ENCODE assay signal across 8 mouse cellular contexts in genomic region chr15:79691023-79691508, GRCm38 (mm10). TPM values are rescaled to one million over a fixed set of nuclear protein-coding genes. Genes with fewer than 3 reads are reported as not detected.
A peak's percentile ranks its signal among the peaks of the same experiment; 100 is the strongest.
DNase-seq lines count a peak whose midpoint lies in the region; ATAC-seq and TF ChIP-seq lines count a peak whose summit lies in the region.

No protein-coding gene starts in this region.

- H3K4me2 ChIP-seq in heart, embryonic 15.5 days, result peak overlapping the region; percentile 97
- H3K4me2 ChIP-seq in liver, embryonic 12.5 days, result peak overlapping the region; percentile 85

- ATAC-seq in heart, embryonic 15.5 days (replicated peaks; ENCODE audit: insufficient number of reproducible peaks, insufficient read depth, low FRiP score, low read depth), result peak; percentile 1; the same call in 1 of the 2 replicates
- ATAC-seq in liver, embryonic 12.5 days, result no peak
- ATAC-seq in granulocyte monocyte progenitor cell, adult 5-6 weeks (replicated peaks; ENCODE audit: poor library complexity, severe bottlenecking), result no peak

- H3K36me3 ChIP-seq in embryonic facial prominence, embryonic 10.5 days (replicated peaks), result peaks cover 24% of the 10 kb centered on the region
- peaks cover 3% of the 10 kb centered on the region; the same call in 1 of the 2 replicates for H3K36me3 ChIP-seq in heart, embryonic 15.5 days
- H3K36me3 ChIP-seq in liver, embryonic 12.5 days, result peaks cover 16% of the 10 kb centered on the region

- DNase-seq in frontal cortex, postnatal 10 days (ENCODE audit: low spot score in 2 of 2), result peak; percentile 58 to 63
- no peak for DNase-seq in frontal cortex, adult 2 months (ENCODE audit: extremely low spot score in 1 of 2, low spot score in 1 of 2)
- DNase-seq in 3T3-L1 (ENCODE audit: low read depth, low spot score), result peak; percentile 29
- no peak for DNase-seq in embryonic facial prominence, embryonic 10.5 days (ENCODE audit: low spot score)

- peak overlapping the region; percentile 94 for H3K27ac ChIP-seq in embryonic facial prominence, embryonic 10.5 days (replicated peaks)
- H3K27ac ChIP-seq in heart, embryonic 15.5 days, result peak overlapping the region; percentile 87
- peak overlapping the region; percentile 95 for H3K27ac ChIP-seq in liver, embryonic 12.5 days
- H3K27ac ChIP-seq in olfactory bulb, adult 2 months (ENCODE audit: insufficient read depth, low read depth, low read length), result no peak overlapping the region

- WGBS in embryonic facial prominence, embryonic 10.5 days, result under 1% methylated on average over 53 of the region's 53 CpGs
- under 1% methylated on average over 53 of the region's 53 CpGs for WGBS in heart, embryonic 15.5 days
- under 1% methylated on average over 53 of the region's 53 CpGs for WGBS in liver, embryonic 12.5 days (ENCODE audit: insufficient replicate concordance)
- under 1% methylated on average over 51 of the region's 53 CpGs for WGBS in olfactory bulb, adult 2 months

- H3K4me1 ChIP-seq in embryonic facial prominence, embryonic 10.5 days, result peaks cover 53% of the 10 kb centered on the region
- H3K4me1 ChIP-seq in heart, embryonic 15.5 days (replicated peaks), result peaks cover 40% of the 10 kb centered on the region
- peaks cover 70% of the 10 kb centered on the region for H3K4me1 ChIP-seq in liver, embryonic 12.5 days
- peaks cover 16% of the 10 kb centered on the region for H3K4me1 ChIP-seq in olfactory bulb, adult 2 months (ENCODE audit: control insufficient read depth, insufficient read depth, low read length)

- no peak for TF ChIP-seq POLR2A in olfactory bulb, adult 2 months (IDR thresholded peaks at IDR 0.05; ENCODE audit: insufficient read depth, low read depth, low read length)

- TF ChIP-seq CTCF in olfactory bulb, adult 2 months (IDR thresholded peaks at IDR 0.05; ENCODE audit: insufficient read depth, low read depth, low read length), result no peak

- peak overlapping the region; percentile 97 for H3K4me3 ChIP-seq in embryonic facial prominence, embryonic 10.5 days
- peak overlapping the region; percentile 81 for H3K4me3 ChIP-seq in heart, embryonic 15.5 days
- H3K4me3 ChIP-seq in liver, embryonic 12.5 days, result peak overlapping the region; percentile 91
- H3K4me3 ChIP-seq in olfactory bulb, adult 2 months (ENCODE audit: insufficient read depth, low read depth, low read length), result peak overlapping the region; percentile 83

- peak overlapping the region; percentile 80 for H3K9ac ChIP-seq in heart, embryonic 15.5 days
- peak overlapping the region; percentile 97 for H3K9ac ChIP-seq in liver, embryonic 12.5 days

- H3K9me3 ChIP-seq in embryonic facial prominence, embryonic 10.5 days, result no peaks in the 10 kb centered on the region
- no peaks in the 10 kb centered on the region for H3K9me3 ChIP-seq in heart, embryonic 15.5 days (replicated peaks)
- no peaks in the 10 kb centered on the region for H3K9me3 ChIP-seq in liver, embryonic 12.5 days (replicated peaks)

- no peaks in the 10 kb centered on the region for H3K27me3 ChIP-seq in embryonic facial prominence, embryonic 10.5 days (replicated peaks; ENCODE audit: low read depth, poor library complexity, severe bottlenecking)
- no peaks in the 10 kb centered on the region for H3K27me3 ChIP-seq in heart, embryonic 15.5 days
- no peaks in the 10 kb centered on the region for H3K27me3 ChIP-seq in liver, embryonic 12.5 days (replicated peaks)

RNA-seq across cellular contexts. Expression of gene Gtpbp1, which starts 0.4 kb away (rescaled TPM):
- polyA plus RNA-seq in frontal cortex, adult 2 months (2012; rRNA removed), result 45.0 and 46.6 TPM in 2 replicates
- polyA plus RNA-seq in embryonic facial prominence, embryonic 10.5 days (2016; fragmentation: Nextera tagmentation; extraction: Ambion mirVana), result 47.7 and 51.6 TPM in 2 replicates
- polyA plus RNA-seq in heart, embryonic 15.5 days (2015; fragmentation: Nextera tagmentation; extraction: Ambion mirVana), result 23.7 and 30.0 TPM in 2 replicates
- polyA plus RNA-seq in liver, embryonic 12.5 days (2016; fragmentation: Nextera tagmentation; extraction: Ambion mirVana), result 48.3 and 50.0 TPM in 2 replicates
- polyA plus RNA-seq in olfactory bulb, adult 2 months (2012; ENCODE audit: insufficient read depth, insufficient read length, low replicate concordance, missing spikeins), result not detected in 2 replicates
- 45.8 and 52.4 TPM in 2 replicates for total RNA-seq in granulocyte monocyte progenitor cell, adult 5-6 weeks (2014; fragmentation: Nextera tagmentation)
- total RNA-seq in granulocyte monocyte progenitor cell, adult 5-6 weeks (2017), result 47.0 and 59.9 TPM in 2 replicates

RNA-seq across cellular contexts. Expression of gene Josd1, which starts 3.3 kb away (rescaled TPM):
- 53.0 and 53.8 TPM in 2 replicates for polyA plus RNA-seq in frontal cortex, adult 2 months (2012; rRNA removed)
- 22.9 and 23.9 TPM in 2 replicates for polyA plus RNA-seq in embryonic facial prominence, embryonic 10.5 days (2016; fragmentation: Nextera tagmentation; extraction: Ambion mirVana)
- 20.6 and 24.5 TPM in 2 replicates for polyA plus RNA-seq in heart, embryonic 15.5 days (2015; fragmentation: Nextera tagmentation; extraction: Ambion mirVana)
- 37.7 and 38.3 TPM in 2 replicates for polyA plus RNA-seq in liver, embryonic 12.5 days (2016; fragmentation: Nextera tagmentation; extraction: Ambion mirVana)
- not detected in 2 replicates for polyA plus RNA-seq in olfactory bulb, adult 2 months (2012; ENCODE audit: insufficient read depth, insufficient read length, low replicate concordance, missing spikeins)
- total RNA-seq in granulocyte monocyte progenitor cell, adult 5-6 weeks (2014; fragmentation: Nextera tagmentation), result 22.7 and 24.9 TPM in 2 replicates
- 19.2 and 23.6 TPM in 2 replicates for total RNA-seq in granulocyte monocyte progenitor cell, adult 5-6 weeks (2017)

RNA-seq across cellular contexts. Expression of gene Tomm22, which starts 20.4 kb away (rescaled TPM):
- 92.3 and 97.1 TPM in 2 replicates for polyA plus RNA-seq in frontal cortex, adult 2 months (2012; rRNA removed)
- 250 and 258 TPM in 2 replicates for polyA plus RNA-seq in embryonic facial prominence, embryonic 10.5 days (2016; fragmentation: Nextera tagmentation; extraction: Ambion mirVana)
- polyA plus RNA-seq in heart, embryonic 15.5 days (2015; fragmentation: Nextera tagmentation; extraction: Ambion mirVana), result 218 and 234 TPM in 2 replicates
- 209 and 217 TPM in 2 replicates for polyA plus RNA-seq in liver, embryonic 12.5 days (2016; fragmentation: Nextera tagmentation; extraction: Ambion mirVana)
- polyA plus RNA-seq in olfactory bulb, adult 2 months (2012; ENCODE audit: insufficient read depth, insufficient read length, low replicate concordance, missing spikeins), result not detected in 2 replicates
- total RNA-seq in granulocyte monocyte progenitor cell, adult 5-6 weeks (2014; fragmentation: Nextera tagmentation), result 146 and 147 TPM in 2 replicates
- total RNA-seq in granulocyte monocyte progenitor cell, adult 5-6 weeks (2017), result 88.0 and 117 TPM in 2 replicates

RNA-seq across cellular contexts. Expression of gene Cby1, which starts 32.1 kb away (rescaled TPM):
- 39.3 and 45.0 TPM in 2 replicates for polyA plus RNA-seq in frontal cortex, adult 2 months (2012; rRNA removed)
- polyA plus RNA-seq in embryonic facial prominence, embryonic 10.5 days (2016; fragmentation: Nextera tagmentation; extraction: Ambion mirVana), result 60.3 and 69.6 TPM in 2 replicates
- 51.0 and 52.5 TPM in 2 replicates for polyA plus RNA-seq in heart, embryonic 15.5 days (2015; fragmentation: Nextera tagmentation; extraction: Ambion mirVana)
- polyA plus RNA-seq in liver, embryonic 12.5 days (2016; fragmentation: Nextera tagmentation; extraction: Ambion mirVana), result 20.3 and 21.8 TPM in 2 replicates
- polyA plus RNA-seq in olfactory bulb, adult 2 months (2012; ENCODE audit: insufficient read depth, insufficient read length, low replicate concordance, missing spikeins), result not detected in 2 replicates
- 17.9 and 35.2 TPM in 2 replicates for total RNA-seq in granulocyte monocyte progenitor cell, adult 5-6 weeks (2014; fragmentation: Nextera tagmentation)
- total RNA-seq in granulocyte monocyte progenitor cell, adult 5-6 weeks (2017), result 32.0 and 45.5 TPM in 2 replicates

RNA-seq across cellular contexts. Expression of gene Fam227a, which starts 32.3 kb away (rescaled TPM):
- 15.8 and 19.0 TPM in 2 replicates for polyA plus RNA-seq in frontal cortex, adult 2 months (2012; rRNA removed)
- 2.0 and 2.3 TPM in 2 replicates for polyA plus RNA-seq in embryonic facial prominence, embryonic 10.5 days (2016; fragmentation: Nextera tagmentation; extraction: Ambion mirVana)
- polyA plus RNA-seq in heart, embryonic 15.5 days (2015; fragmentation: Nextera tagmentation; extraction: Ambion mirVana), result 0.39 and 0.81 TPM in 2 replicates
- 0.20 and 0.37 TPM in 2 replicates for polyA plus RNA-seq in liver, embryonic 12.5 days (2016; fragmentation: Nextera tagmentation; extraction: Ambion mirVana)
- not detected in 2 replicates for polyA plus RNA-seq in olfactory bulb, adult 2 months (2012; ENCODE audit: insufficient read depth, insufficient read length, low replicate concordance, missing spikeins)
- 0.85 and 6.5 TPM in 2 replicates for total RNA-seq in granulocyte monocyte progenitor cell, adult 5-6 weeks (2014; fragmentation: Nextera tagmentation)
- total RNA-seq in granulocyte monocyte progenitor cell, adult 5-6 weeks (2017), result 1.8 and 2.3 TPM in 2 replicates

Comparison
In these comparisons a context has a peak if more than half of its experiments do, and no peak if none do; other contexts are left out.
1. DNase-seq: peak in frontal cortex, postnatal 10 days (2 of 2) and 3T3-L1 (single experiment); none in frontal cortex, adult 2 months (0 of 2) and embryonic facial prominence, embryonic 10.5 days (single experiment).
2. RNA of gene Josd1, which starts 3.3 kb away (polyA plus RNA-seq): 53.0 to 53.8 TPM in frontal cortex, adult 2 months, 37.7 to 38.3 TPM in liver, embryonic 12.5 days, 22.9 to 23.9 TPM in embryonic facial prominence, embryonic 10.5 days and 20.6 to 24.5 TPM in heart, embryonic 15.5 days; not detected in olfactory bulb, adult 2 months; every median in the first group is over 10 times any median in the second.
3. Peak in every context shown above with its lines, with median percentiles within 50 percentile points of each other: H3K4me3 ChIP-seq.